Mouse (Mus musculus) common myeloid progenitor, adult 5-6 weeks (primary cell): ENCODE data around the gene Spen. TPM values are rescaled to one million over a fixed set of nuclear protein-coding genes. Genes with fewer than 3 reads are reported as not detected.
"Not testable (repeated sequence)": the region's sequence is repeated elsewhere in the genome, so short reads cannot be mapped to it uniquely, and the experiment has no call there.

Experiments used
- ATAC-seq: replicated peaks from 2 replicates; pipeline ENCODE4 v1.8.0; 2016; ENCODE audit warnings: low read depth, mild to moderate bottlenecking, moderate TSS enrichment, inconsistent platforms; ENCODE audit not compliant: poor library complexity, severe bottlenecking
- total RNA-seq: library from RNA; stranded (forward); fragments of 200-1000, 187-1606 nt; gene quantifications from 2 replicates; pipeline ENCODE4 v1.2.3, GENCODE M21; 2017

The Spen gene
- 32.7 and 43.0 TPM in 2 replicates for total RNA-seq

DNA sequence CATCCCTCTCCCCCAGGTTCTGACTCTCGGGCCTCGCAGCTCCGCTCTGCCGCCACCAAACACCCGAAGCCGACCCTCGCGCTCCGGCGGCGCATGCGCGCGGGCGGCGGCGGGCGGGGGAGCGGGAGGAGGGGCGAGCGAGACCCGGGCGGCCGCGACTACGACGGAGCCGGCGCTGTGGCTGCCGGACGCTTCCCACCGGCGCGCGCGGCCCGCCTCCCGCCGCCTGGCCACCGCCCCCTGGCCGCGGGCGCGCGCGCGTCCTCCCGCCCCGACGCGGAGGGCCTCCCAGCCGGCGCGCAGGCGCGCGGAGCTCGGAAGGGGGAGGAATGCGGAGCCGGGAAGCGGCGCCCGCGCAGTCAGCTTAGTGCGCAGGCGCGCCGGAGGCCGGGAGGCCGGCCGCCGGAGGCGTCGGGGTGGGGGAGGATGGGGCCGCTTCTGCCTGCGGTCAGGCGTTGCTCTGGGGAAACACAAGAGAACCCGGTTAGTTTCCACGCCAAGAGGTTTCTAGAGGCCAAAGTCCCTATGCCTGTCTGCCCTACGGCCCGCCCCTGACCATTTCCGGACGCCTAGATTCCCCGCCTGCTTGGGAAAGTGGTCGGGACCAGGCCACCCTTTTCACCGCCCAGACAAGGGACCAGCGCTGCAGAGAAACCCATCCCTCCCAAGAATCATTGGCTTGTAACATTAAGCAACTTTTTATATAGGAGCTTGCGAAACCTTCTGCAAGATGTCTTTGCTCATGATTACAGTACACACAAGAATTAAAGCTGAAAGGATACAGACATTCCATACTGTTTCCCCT is at the start of gene Spen:
TSS of gene Spen (minus strand) at position 190 of the 805 bp plus-strand sequence.
- peak; percentile 60 for ATAC-seq

DNA sequence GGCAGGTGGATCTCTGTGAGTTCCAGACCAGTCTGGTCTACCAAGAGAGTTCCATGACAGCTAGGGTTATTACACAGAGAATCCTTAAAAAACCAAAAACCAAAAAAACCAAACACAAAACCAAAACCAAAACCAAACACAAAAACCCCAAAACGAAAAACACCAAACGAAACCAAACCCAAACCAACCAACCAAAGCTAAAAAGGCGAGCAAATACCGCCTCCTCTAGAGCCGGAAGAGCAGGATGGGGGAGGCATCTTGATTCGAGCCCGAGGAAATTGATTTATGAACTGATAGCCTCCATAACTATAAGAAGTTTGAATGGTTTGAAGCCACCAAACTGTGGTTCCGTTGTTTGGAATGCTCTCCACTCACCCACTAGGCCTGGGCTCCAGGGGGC is 45.5 kb upstream of the Spen start:
- no peak for ATAC-seq

DNA sequence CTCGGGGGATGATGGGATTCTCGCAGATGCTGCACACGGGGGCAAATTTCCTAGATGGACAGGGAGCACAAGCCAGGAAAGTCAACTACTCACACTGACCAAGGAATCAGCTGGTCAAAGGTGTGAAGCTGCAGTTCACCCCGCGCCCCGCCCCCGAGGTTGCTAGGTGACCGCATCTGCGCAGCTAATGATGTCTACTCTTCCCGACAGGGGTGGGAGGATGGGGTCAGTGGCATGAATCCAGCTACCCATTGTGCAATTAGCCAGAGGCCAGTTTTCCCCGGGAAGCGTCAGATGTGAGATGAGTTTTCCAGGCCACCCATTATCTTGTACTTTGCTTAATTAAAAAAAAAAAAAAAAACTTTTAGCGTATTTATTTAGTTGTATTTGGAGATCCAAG is 42.7 kb upstream of the Spen start:
- ATAC-seq, result no peak

- ATAC-seq, result 0 out of 2 replicates have a peak, but pooled peaks have one; percentile 24
These were observed 40.4 kb upstream of the Spen start for GRCm38 (mm10) chr4:141578833-141579232.

DNA sequence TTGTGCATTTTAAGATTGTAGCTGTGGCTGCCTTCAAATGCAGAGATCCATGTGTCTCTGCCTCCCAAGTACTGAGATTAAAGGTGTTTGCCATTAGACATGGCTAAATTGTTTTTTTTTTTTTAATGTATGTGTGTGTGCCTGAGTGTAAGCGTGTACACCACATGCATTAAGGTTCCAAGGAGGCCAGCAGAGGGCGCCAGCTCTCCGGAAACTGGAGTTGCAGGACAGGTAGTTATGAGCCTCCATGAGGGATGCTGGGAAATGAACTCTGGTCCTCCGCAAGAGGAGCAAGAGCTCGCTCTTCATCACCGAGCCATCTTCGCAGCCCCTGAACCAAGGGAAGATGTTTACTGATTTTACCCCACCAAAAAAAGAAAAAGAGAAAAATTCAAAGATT is 38.5 kb upstream of the Spen start:
- ATAC-seq, result no peak

DNA sequence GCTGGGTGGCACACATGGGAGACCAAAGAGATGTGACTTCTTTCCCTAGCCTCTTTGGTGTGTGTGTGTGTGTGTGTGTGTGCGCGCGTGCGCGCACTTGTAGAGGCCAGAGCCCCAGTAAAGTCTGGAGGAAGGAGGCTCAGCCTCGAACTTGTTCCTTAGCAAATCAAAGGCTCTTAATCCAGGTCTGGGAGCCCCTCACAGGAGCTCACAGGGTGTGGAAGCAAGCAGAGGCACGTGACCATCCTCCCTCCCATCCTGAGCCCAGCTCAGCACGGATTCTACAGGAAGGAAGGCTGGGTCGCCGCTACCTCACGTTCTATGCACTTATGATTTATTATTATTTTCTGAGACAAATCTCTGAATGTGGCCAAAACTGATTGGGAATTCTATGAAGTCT is 38.0 kb upstream of the Spen start:
- ATAC-seq, result no peak

DNA sequence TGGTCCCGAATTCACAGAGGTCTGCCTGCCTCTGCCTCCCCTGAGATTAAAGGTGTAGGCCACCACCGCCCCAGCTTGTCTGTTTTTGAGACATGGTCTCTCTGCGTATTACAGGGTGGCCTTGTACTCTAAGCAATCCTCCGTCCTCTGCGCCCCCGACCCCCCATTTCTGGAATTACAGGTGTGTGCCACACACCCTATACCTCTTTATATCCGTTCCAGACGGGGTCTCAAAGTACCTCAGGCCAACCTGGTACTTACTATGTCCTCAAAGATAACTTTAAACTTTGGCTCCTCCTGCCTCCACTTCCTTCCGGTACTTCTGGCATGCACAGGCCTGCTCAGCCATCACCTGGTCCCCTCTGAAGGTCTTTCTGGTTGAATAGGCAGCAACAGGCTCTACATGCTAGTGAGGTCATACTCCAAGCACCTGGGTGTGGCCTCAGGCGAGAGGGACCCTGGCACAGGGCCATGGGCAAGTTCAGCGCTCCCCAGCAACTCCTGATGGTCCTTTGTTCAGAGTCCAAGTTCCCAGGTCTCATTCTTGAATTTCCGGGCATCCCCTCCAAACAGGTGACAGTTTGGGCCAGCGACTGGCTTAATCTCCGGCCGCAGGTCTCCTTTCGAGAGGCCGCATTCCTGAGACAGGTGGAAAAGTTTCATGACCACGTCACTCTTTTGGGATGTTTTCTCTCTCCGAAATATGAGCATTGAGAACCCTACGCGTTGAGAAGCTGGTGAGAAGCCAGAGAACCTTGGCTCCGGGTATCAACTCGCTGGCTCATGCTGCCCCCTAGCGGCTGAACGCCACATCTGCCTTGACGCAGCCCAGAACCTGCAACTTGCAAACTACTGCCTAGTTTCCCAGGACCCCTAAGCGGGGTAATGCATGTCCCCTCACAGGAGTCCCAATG is 36.6 kb upstream of the Spen start:
- peak; percentile 72 for ATAC-seq

DNA sequence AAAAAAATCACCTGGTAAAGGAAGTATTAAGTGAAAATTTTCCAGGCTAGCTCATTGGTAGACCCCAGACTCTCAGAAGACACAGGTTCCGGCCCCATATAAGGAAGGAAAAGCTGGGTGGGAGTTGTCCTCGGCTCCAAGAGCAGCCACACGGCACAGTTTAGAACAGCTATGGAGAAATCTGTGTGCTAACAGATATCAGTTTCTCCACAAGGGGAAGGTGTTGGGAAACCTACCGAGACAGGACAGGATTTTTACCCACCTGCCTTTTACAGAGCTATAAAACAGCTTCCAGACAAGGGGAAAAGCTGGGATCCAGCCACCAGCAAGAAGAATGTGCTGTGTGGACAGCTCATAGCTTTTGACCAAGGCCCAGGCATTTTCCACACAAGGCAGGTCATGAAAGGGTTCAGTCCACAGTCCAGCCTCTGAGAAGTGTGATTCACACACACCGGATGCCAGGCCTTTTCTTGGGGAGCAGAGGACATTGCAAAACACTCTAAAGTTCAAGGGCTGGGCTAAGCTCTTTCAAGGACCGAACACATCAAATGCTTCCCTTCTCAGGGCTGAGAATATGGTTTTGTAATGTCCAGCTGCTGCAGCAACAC is 35.1 kb upstream of the Spen start:
- peak; percentile 48 for ATAC-seq

GRCm38 (mm10) chr4:141572668-141573358 is 34.4 kb upstream of the Spen start:
- peak; percentile 39 for ATAC-seq

DNA sequence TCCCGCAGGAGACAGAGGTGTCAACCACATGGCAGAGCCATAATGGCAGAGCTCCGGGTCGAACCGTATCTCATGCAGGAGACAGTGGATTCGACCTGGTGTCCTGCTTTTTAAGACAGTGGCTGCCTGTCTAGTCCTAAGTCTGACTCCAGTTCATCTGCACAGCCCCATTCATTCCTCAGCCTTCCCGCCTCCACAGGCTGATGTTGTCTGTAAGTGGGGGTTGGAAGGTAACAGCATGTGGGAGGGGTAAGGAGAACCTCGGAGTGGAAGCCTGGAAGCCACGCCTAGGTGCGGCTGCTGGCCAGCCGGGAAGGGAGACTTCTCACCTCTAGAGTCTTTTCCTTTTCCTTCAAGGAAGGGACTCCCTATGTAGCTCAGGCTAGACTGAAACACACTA is 33.5 kb upstream of the Spen start:
- no peak for ATAC-seq

DNA sequence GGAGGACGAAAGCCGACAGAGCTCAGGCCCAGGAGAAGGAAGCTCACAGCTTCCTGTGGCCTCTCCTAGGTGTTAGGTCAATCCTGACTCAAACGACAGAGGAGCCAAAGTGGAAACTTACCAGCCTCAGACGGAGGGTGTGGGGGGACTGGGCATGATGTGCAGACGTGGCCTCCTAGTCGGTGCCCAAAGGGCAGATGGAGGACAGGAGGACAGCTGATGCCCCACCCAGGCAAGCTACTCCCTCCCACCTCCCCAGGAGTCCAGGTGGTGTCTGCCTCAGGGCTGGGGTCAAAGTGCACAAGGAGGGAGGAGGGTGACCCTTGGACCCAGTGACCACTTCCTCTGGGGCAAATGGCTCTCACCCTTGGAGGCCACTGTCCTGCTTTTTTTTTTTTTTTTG is 32.9 kb upstream of the Spen start:
- no peak for ATAC-seq

- no peak for ATAC-seq
These were observed 32.4 kb upstream of the Spen start for GRCm38 (mm10) chr4:141570821-141571220.

GRCm38 (mm10) chr4:141570004-141570403 is 31.6 kb upstream of the Spen start:
- ATAC-seq, result no peak

- no peak for ATAC-seq
These were observed 30.6 kb upstream of the Spen start for GRCm38 (mm10) chr4:141568966-141569365.

DNA sequence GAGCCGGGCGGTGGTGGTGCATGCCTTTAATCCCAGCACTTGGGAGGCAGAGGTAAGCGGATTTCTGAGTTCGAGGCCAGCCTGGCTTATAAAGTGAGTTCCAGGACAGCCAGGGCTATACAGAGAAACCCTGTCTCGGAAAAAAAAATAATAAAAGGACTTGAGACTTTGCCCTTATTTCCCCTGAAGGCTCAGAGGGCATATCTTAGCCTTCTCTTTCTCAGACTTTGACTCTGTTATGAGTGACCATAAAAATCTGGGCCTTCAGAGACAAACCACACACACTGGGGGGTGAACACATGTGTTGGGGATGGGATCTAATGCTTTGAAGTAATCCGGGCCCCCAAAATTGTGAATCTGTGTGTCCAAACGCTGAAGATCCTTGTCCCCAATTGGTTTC is 28.8 kb upstream of the Spen start:
- not testable (repeated sequence) for ATAC-seq

DNA sequence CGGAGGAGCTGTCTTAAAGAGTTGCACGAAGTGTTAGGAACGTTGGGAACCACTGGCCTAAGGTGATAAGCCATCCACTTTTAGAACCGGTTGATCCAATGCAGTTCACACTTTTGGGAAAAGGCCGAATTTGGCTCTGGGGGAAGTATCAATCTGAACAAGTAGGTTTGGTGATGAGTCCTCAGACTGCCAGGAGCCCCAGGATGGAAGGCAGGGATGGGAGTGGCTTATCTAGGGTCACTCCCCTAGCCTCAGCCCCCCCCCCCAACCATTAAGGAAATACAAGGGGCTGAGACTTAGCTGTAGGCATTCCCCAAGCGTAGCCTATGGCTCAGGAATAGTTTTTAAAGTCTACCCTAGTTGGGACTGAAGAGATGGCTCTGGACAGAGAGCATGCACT is 27.8 kb upstream of the Spen start:
- no peak for ATAC-seq

GRCm38 (mm10) chr4:141565325-141565724 is 26.9 kb upstream of the Spen start:
- no peak for ATAC-seq

DNA sequence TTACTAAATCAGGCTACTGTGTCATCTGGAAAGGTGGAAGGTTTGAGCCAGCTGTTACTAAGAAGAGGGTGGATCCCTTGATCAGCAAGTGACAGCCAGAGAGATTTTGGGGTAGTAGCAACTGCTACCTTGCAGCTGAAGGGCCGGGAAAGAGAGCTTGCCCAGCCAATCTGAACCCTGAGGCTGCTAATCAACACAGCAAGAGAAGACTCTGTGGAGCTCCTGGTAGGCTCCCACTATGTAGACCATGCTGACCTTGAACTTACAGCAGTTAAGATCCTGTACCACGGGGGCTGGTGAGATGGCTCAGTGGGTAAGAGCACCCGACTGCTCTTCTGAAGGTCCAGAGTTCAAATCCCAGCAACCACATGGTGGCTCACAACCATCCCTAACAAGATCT is 26.3 kb upstream of the Spen start:
- no peak for ATAC-seq

GRCm38 (mm10) chr4:141564209-141564608 is 25.8 kb upstream of the Spen start:
- ATAC-seq, result no peak

GRCm38 (mm10) chr4:141562281-141562680 is 23.9 kb upstream of the Spen start:
- no peak for ATAC-seq
